Mouse (Mus musculus) forebrain, embryonic 14.5 days (tissue): ENCODE measurements at regions not wholly inside any gene's neighbourhood (a gene's known extent, or its start where the extent isn't known, plus 50 kb on each side); places are given as distances from the start of the nearest gene placed in this dataset.
A peak's percentile ranks its signal among the peaks of the same experiment; 100 is the strongest.

Experiments used
- ATAC-seq: fragments of 200-750 bp; cut with Nextera tagmentation; 2 replicates; pipeline ENCODE4 v1.8.0; 2017; ENCODE audit warnings: mild to moderate bottlenecking, moderate library complexity
- DNase-seq: peaks from one replicate; pipeline ENCODE4 v3.0.0-alpha.2; 2015; ENCODE audit warnings: low spot score
- H3K27ac ChIP-seq: fragments of 300-500 bp; sonication (generic); 2 replicates; pipeline ENCODE4 v1.5.1; 2014; ENCODE audit warnings: low read depth, mild to moderate bottlenecking, control low read depth, low read length, moderate library complexity
- H3K27me3 ChIP-seq: fragments of 300-500 bp; sonication (generic); replicated peaks from 2 replicates; pipeline ENCODE4 v1.6.1; 2014; ENCODE audit warnings: low read length, control low read depth, mixed read lengths; ENCODE audit not compliant: control insufficient read depth, insufficient read depth
- H3K36me3 ChIP-seq: fragments of 300-500 bp; sonication (generic); 2 replicates; pipeline ENCODE4 v1.6.1; 2014; ENCODE audit warnings: low read length, control low read depth; ENCODE audit not compliant: control insufficient read depth, insufficient read depth
- H3K4me1 ChIP-seq: fragments of 300-500 bp; sonication (generic); 2 replicates; pipeline ENCODE4 v1.6.1; 2014; ENCODE audit warnings: antibody characterized with exemption, low read length, control low read depth; ENCODE audit not compliant: control insufficient read depth, insufficient read depth
- H3K4me2 ChIP-seq: fragments of 300-500 bp; sonication (generic); 2 replicates; pipeline ENCODE4 v1.6.1; 2014; ENCODE audit warnings: mild to moderate bottlenecking, control low read depth, low read length
- H3K4me3 ChIP-seq: fragments of 300-500 bp; sonication (generic); 2 replicates; pipeline ENCODE4 v1.5.1; 2014; ENCODE audit warnings: low read depth, low read length, control low read depth
- H3K9ac ChIP-seq: fragments of 300-500 bp; sonication (generic); 2 replicates; pipeline ENCODE4 v1.6.1; 2014; ENCODE audit warnings: mild to moderate bottlenecking, low read length, control low read depth, moderate library complexity
- H3K9me3 ChIP-seq: fragments of 300-500 bp; sonication (generic); replicated peaks from 2 replicates; pipeline ENCODE4 v1.6.1; 2016; ENCODE audit warnings: low read length, control low read depth, mixed read lengths; ENCODE audit not compliant: control insufficient read depth
- WGBS: fragments of 180-500 bp; shearing (Covaris S2); extraction: QIAGEN DNeasy Blood & Tissue Kit; methylation state at CpG from one replicate; pipeline ENCODE4 v1.1.7; 2014; 5-methylcytosine and 5-hydroxymethylcytosine counted together

GRCm38 (mm10) chr10:38340406-38341175, 481.0 kb downstream of the Rfpl4b start:
- no peak for ATAC-seq
- H3K27me3 ChIP-seq = no peaks in the 10 kb centered on the region
- DNase-seq = no peak
- H3K4me1 ChIP-seq = no peaks in the 10 kb centered on the region
- H3K4me2 ChIP-seq = no peak overlapping the region
- WGBS = 81% methylated on average over 1 of the region's 1 CpGs
- H3K4me3 ChIP-seq = no peak overlapping the region
- H3K9me3 ChIP-seq = no peaks in the 10 kb centered on the region
- H3K9ac ChIP-seq = no peak overlapping the region
- no peaks in the 10 kb centered on the region for H3K36me3 ChIP-seq
- H3K27ac ChIP-seq = no peak overlapping the region

- no peak overlapping the region for H3K27ac ChIP-seq
- no peaks in the 10 kb centered on the region for H3K27me3 ChIP-seq
- no peaks in the 10 kb centered on the region for H3K9me3 ChIP-seq
- H3K4me3 ChIP-seq = no peak overlapping the region
- WGBS = 44% methylated on average over 5 of the region's 5 CpGs
- H3K36me3 ChIP-seq = no peaks in the 10 kb centered on the region
- ATAC-seq = no peak
- peak; percentile 19 for DNase-seq
- H3K4me2 ChIP-seq = no peak overlapping the region
- H3K9ac ChIP-seq = no peak overlapping the region
- H3K4me1 ChIP-seq = peaks cover 5% of the 10 kb centered on the region; the same call in 1 of the 2 replicates
These were observed 512.7 kb downstream of the Rfpl4b start for GRCm38 (mm10) chr10:38308716-38309392.

- Histone ChIP-seq H3K4me2 (no peak overlapping the region), H3K9me3 (no peaks in the 10 kb centered on the region)
- WGBS = 92% methylated on average over 2 of the region's 2 CpGs
These were observed 525.9 kb downstream of the Rfpl4b start for GRCm38 (mm10) chr10:38295724-38296123.

GRCm38 (mm10) chr10:38288689-38289283, 532.8 kb downstream of the Rfpl4b start:
- no peak overlapping the region for H3K4me2 ChIP-seq
- H3K9ac ChIP-seq = no peak overlapping the region
- ATAC-seq (no peak), DNase-seq (no peak)
- H3K27me3 ChIP-seq = no peaks in the 10 kb centered on the region
- no peaks in the 10 kb centered on the region for H3K36me3 ChIP-seq
- 67% methylated on average over 6 of the region's 6 CpGs for WGBS
- H3K4me3 ChIP-seq = no peak overlapping the region
- H3K9me3 ChIP-seq = no peaks in the 10 kb centered on the region
- no peaks in the 10 kb centered on the region for H3K4me1 ChIP-seq
- no peak overlapping the region for H3K27ac ChIP-seq

More at GRCm38 (mm10) chr10:38295724-38296123, 525.9 kb downstream of the Rfpl4b start:
- H3K4me1 ChIP-seq = no peaks in the 10 kb centered on the region
- no peak overlapping the region for H3K27ac ChIP-seq
- ATAC-seq = no peak
- DNase-seq = no peak
- no peak overlapping the region for H3K4me3 ChIP-seq
- H3K9ac ChIP-seq = no peak overlapping the region
- H3K36me3 ChIP-seq = no peaks in the 10 kb centered on the region
- no peaks in the 10 kb centered on the region for H3K27me3 ChIP-seq

- DNase-seq (peak; percentile 14), ATAC-seq (no peak)
- Histone ChIP-seq H3K9me3 (no peaks in the 10 kb centered on the region), H3K27me3 (no peaks in the 10 kb centered on the region), H3K4me1 (no peaks in the 10 kb centered on the region), H3K4me2 (no peak overlapping the region), H3K27ac (no peak overlapping the region), H3K4me3 (no peak overlapping the region), H3K9ac (no peak overlapping the region), H3K36me3 (no peaks in the 10 kb centered on the region)
- 87% methylated on average over 1 of the region's 1 CpGs for WGBS
These were observed 552.4 kb downstream of the Rfpl4b start for GRCm38 (mm10) chr10:38269136-38269535.

DNA sequence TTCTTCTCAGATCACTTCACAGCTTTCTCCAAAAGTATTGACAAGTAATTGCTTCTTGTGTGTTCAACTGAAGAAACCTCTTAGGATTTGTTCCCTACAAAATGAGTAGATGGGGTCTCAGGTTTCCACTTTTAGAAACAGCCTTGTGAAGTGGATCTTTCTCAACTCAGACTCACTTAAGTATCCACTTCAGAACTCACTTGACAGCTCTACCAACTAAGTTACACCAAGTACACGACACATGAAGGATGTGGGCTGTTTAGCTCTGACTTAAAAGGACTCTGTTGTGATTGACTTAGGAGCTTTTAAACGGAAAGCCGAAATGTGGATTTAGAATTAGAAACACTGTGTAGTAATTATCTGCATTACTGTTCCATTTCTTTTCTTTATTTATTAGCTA, 556.0 kb downstream of the Rfpl4b start:
- ATAC-seq (peak; percentile 55; the same call in 1 of the 2 replicates), DNase-seq (peak; percentile 25)
- Histone ChIP-seq H3K9me3 (no peaks in the 10 kb centered on the region), H3K4me3 (no peak overlapping the region), H3K9ac (no peak overlapping the region), H3K27ac (no peak overlapping the region), H3K36me3 (no peaks in the 10 kb centered on the region), H3K4me1 (no peaks in the 10 kb centered on the region), H3K4me2 (no peak overlapping the region), H3K27me3 (no peaks in the 10 kb centered on the region)
- WGBS = 74% methylated on average over 3 of the region's 3 CpGs

DNA sequence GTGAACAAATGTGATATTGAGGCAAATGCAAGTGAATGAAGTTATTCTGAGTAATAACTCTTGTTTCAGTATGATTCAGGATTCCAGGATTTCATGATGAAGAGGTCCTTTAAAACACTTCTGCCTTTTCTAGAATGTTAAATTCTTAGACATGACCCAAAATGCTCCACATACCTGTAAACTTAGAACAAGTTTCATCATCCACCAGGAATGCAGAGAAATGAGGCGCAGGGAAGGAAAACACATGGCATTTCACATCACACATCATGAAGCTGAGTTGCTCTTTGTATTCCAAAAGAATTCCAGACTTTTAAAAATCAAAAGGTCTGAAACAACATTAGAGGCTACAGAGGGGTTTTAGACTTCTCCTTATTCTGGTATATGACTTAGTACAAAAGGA, 574.8 kb downstream of the Rfpl4b start:
- no peak overlapping the region for H3K4me3 ChIP-seq
- H3K4me2 ChIP-seq = no peak overlapping the region
- no peaks in the 10 kb centered on the region for H3K4me1 ChIP-seq
- H3K9me3 ChIP-seq = no peaks in the 10 kb centered on the region
- no peak for DNase-seq
- 83% methylated on average over 1 of the region's 1 CpGs for WGBS
- ATAC-seq = no peak
- no peaks in the 10 kb centered on the region for H3K27me3 ChIP-seq
- H3K36me3 ChIP-seq = no peaks in the 10 kb centered on the region
- no peak overlapping the region for H3K9ac ChIP-seq
- H3K27ac ChIP-seq = no peak overlapping the region
